Mouse (Mus musculus) testis, adult 2 months (tissue): Measurements from ENCODE around the gene Tgfa. TPM values are rescaled to one million over a fixed set of nuclear protein-coding genes. Genes with fewer than 3 reads are reported as not detected.

Experiments
- H3K27ac ChIP-seq: fragments of 200-500 bp; 2 replicates; pipeline ENCODE4 v1.5.1; 2012; ENCODE audit warnings: low read depth, low read length; ENCODE audit not compliant: control insufficient read depth, insufficient read depth
- H3K27me3 ChIP-seq: fragments of 200-500 bp; 2 replicates; pipeline ENCODE4 v1.6.1; 2012; ENCODE audit warnings: mild to moderate bottlenecking, low read length, moderate library complexity; ENCODE audit not compliant: control insufficient read depth, insufficient read depth
- H3K36me3 ChIP-seq: fragments of 200-500 bp; 2 replicates; pipeline ENCODE4 v1.6.1; 2012; ENCODE audit warnings: mild to moderate bottlenecking, low read length; ENCODE audit not compliant: control insufficient read depth, insufficient read depth
- H3K4me1 ChIP-seq: fragments of 200-500 bp; 2 replicates; pipeline ENCODE4 v1.6.1; 2012; ENCODE audit warnings: low read length; ENCODE audit not compliant: control insufficient read depth, insufficient read depth
- H3K4me3 ChIP-seq: fragments of 200-500 bp; 2 replicates; pipeline ENCODE4 v1.5.1; 2012; ENCODE audit warnings: low read depth, mild to moderate bottlenecking, low read length, moderate library complexity, mixed read lengths; ENCODE audit not compliant: control insufficient read depth
- CTCF ChIP-seq: fragments of 200-500 bp; IDR thresholded peaks from 2 replicates; pipeline ENCODE4 v1.5.1; 2012; ENCODE audit warnings: low read depth, mild to moderate bottlenecking, inconsistent platforms, low read length, moderate library complexity; ENCODE audit not compliant: control insufficient read depth, insufficient read depth, insufficient replicate concordance
- POLR2A ChIP-seq: fragments of 200-500 bp; IDR thresholded peaks from 2 replicates; pipeline ENCODE4 v1.6.1; 2012; ENCODE audit warnings: low read depth, mild to moderate bottlenecking, inconsistent platforms, low read length, moderate library complexity; ENCODE audit not compliant: control insufficient read depth
- polyA plus RNA-seq: library from polyadenylated mRNA; depleted of rRNA; stranded (reverse); fragments of >200 nt; gene quantifications from 2 replicates; pipeline ENCODE4 v1.2.3, GENCODE M21; 2012

Gene Tgfa
- polyA plus RNA-seq, 1 experiment: 2.7 TPM

DNA sequence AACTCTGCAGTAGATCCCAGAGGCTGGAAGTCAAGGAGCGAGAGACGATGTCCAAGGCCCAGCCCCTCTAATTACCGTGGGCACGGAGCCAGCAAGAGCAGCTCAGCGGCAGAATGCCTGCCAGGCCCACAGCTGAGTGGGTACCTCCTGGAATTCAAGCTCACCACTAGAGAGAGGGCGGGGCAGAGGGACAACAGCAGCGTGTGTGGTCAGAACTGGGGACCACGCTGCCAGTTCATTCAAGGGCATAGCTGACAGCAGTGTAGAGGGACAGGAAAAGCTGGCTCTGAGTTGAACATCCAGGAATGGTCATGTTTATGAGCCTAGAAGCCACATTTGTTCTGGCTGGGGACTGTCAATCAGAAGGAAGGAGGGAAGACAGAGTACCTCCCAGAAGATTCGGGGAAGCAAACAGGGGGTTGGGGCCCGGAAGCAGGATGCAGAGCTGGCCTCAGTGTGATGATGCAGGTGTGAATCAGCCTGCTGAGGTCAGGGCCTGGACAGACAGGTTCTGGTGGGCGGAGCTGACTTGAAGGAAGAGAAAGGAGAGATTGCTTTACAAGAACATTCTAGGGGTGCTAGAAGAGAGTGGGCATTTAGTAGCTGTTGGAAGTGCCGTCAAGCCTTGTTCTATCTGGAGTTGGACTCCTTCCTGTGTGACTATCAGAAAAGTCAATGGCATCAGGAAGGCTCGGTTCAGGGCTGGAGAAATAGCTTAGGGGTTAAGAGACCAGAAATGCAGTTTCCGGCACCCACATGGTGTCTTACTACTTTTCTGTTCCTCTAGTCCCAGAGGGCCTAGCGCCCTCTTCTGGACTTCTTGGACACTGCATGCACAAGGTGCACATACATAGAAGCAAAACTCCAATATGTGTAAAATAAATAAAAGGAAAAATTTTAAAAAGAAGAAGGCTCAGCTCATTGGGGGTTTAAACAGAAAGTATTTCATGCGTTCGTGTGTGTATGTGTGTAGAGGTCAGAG is 37.5 kb upstream of the Tgfa start:
- no peaks in the 10 kb centered on the region for H3K27me3 ChIP-seq
- H3K4me1 ChIP-seq: peaks cover 6% of the 10 kb centered on the region
- TF ChIP-seq POLR2A (no peak), CTCF (peak; percentile 35; the same call in 1 of the 2 replicates)
- no peak overlapping the region for H3K4me3 ChIP-seq
- no peaks in the 10 kb centered on the region for H3K36me3 ChIP-seq
- no peak overlapping the region for H3K27ac ChIP-seq

GRCm38 (mm10) chr6:86160878-86161277 is 34.1 kb upstream of the Tgfa start:
- H3K27me3 ChIP-seq: no peaks in the 10 kb centered on the region

DNA sequence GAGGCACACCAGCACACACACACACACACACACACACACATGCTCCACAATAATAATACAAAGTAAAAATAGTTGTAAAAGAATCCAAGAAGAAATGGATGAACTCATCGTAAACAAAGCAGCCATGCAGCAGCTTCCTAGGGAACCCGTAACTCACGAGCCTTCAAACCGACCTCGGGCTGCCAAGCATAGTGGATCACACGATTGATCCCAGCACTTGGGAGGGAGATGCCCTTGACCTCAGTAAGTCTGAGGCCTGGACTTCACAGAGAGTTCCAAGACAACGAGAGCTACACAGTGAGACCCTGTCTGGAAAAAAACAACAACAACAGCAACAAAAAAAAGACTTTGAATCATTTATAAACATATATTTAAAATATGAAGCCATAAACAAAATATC is 33.4 kb upstream of the Tgfa start:
- H3K4me3 ChIP-seq: no peak overlapping the region
- no peak for TF ChIP-seq POLR2A
- no peak for TF ChIP-seq CTCF
- H3K36me3 ChIP-seq: no peaks in the 10 kb centered on the region
- H3K4me1 ChIP-seq: peaks cover 6% of the 10 kb centered on the region
- no peak overlapping the region for H3K27ac ChIP-seq
- H3K27me3 ChIP-seq: no peaks in the 10 kb centered on the region

More at GRCm38 (mm10) chr6:86160878-86161277, 34.1 kb upstream of the Tgfa start:
- Histone ChIP-seq H3K4me3 (no peak overlapping the region), H3K36me3 (no peaks in the 10 kb centered on the region), H3K27ac (no peak overlapping the region), H3K4me1 (peaks cover 6% of the 10 kb centered on the region)
- TF ChIP-seq CTCF (no peak), POLR2A (no peak)

DNA sequence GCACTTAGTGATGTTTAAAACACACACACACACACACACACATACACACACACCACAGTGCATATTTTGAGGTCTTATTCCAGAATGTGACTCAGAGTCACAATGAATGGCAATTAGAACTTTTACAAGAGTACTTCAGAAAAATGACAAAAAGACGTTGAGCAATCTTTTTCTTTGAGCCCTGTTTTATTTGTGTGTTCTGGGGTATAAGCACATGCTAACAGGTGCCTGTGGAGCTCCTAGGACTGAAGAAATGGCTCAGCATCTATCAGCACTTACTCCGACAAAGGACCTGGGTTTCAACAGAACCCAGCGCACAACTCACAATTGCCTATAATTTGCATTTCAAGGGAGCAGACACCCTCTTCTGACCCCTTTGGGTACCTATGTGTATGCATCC is 31.0 kb upstream of the Tgfa start:
- no peaks in the 10 kb centered on the region for H3K27me3 ChIP-seq
- H3K4me3 ChIP-seq: no peak overlapping the region
- TF ChIP-seq POLR2A (no peak), CTCF (no peak)
- no peaks in the 10 kb centered on the region for H3K36me3 ChIP-seq
- no peak overlapping the region for H3K27ac ChIP-seq
- H3K4me1 ChIP-seq: no peaks in the 10 kb centered on the region

DNA sequence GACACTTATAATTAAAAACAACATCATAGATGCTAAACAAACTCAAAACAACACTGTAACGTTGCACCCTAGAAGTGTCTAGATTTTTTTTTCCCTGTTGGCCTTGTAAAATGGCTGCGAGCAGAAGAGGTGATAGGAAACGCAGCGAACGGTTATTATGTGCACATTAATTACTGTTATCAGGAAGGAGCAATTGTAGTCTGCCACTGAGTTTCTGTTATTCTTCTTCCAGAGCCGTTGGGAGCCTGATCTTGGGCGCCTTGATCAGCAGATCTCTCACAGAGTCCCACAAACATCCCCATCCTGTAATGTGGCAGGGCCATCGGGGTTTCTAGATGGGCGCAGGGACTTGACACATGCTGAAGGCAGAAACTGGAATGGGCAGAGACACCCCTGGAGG is 28.6 kb upstream of the Tgfa start:
- H3K4me1 ChIP-seq: no peaks in the 10 kb centered on the region
- H3K36me3 ChIP-seq: no peaks in the 10 kb centered on the region
- TF ChIP-seq CTCF: no peak
- no peak for TF ChIP-seq POLR2A
- no peak overlapping the region for H3K27ac ChIP-seq
- H3K4me3 ChIP-seq: no peak overlapping the region
- no peaks in the 10 kb centered on the region for H3K27me3 ChIP-seq

GRCm38 (mm10) chr6:86167851-86168250 is 27.2 kb upstream of the Tgfa start:
- H3K27ac ChIP-seq: no peak overlapping the region
- TF ChIP-seq CTCF (no peak), POLR2A (no peak)
- H3K4me1 ChIP-seq: no peaks in the 10 kb centered on the region
- H3K36me3 ChIP-seq: no peaks in the 10 kb centered on the region
- H3K4me3 ChIP-seq: no peak overlapping the region
- H3K27me3 ChIP-seq: no peaks in the 10 kb centered on the region

- Histone ChIP-seq H3K4me1 (no peaks in the 10 kb centered on the region), H3K27ac (no peak overlapping the region), H3K4me3 (no peak overlapping the region), H3K36me3 (no peaks in the 10 kb centered on the region), H3K27me3 (no peaks in the 10 kb centered on the region)
- TF ChIP-seq CTCF: no peak
These were observed 25.9 kb upstream of the Tgfa start for GRCm38 (mm10) chr6:86169166-86169565.

- Histone ChIP-seq H3K27ac (no peak overlapping the region), H3K4me3 (no peak overlapping the region), H3K27me3 (no peaks in the 10 kb centered on the region), H3K36me3 (no peaks in the 10 kb centered on the region), H3K4me1 (no peaks in the 10 kb centered on the region)
- TF ChIP-seq CTCF: no peak
These were observed 18.8 kb upstream of the Tgfa start for GRCm38 (mm10) chr6:86176236-86176635.
